Mouse (Mus musculus): ENCODE measurements around the gene Pecam1.

DNA sequence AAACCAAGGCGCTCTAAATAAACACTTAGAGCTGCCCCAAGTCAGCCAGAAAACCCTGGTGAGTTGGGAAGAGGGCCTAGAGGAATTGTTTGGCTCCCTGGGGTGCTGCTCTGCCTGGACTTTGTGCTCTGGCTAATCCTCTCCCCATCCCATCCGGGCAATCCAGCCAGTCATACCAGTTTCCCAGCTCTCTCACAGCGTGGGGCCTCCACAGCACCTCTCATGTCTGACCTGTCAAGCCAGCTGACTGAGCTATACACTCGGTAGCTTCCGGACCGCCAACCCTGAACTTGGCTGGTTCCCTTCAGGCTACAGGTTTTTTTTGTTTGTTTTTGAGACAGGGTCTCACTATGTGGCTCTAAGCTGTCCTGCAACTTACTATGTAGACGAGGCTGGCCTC, 112.7 kb downstream of the Pecam1 start:
- TF ChIP-seq GATA1 (IDR thresholded peaks at IDR 0.05; ENCODE audit: borderline replicate concordance, low read length) (no peak), FLI1 (IDR thresholded peaks at IDR 0.05; ENCODE audit: low read length) (no peak)

All from megakaryocyte, embryonic 14.5 days (primary cell).